Mouse (Mus musculus) heart, postnatal 0 days (tissue): ENCODE results near the gene Prss23.

ENCODE experiments used
- CTCF ChIP-seq: IDR thresholded peaks from 2 replicates; pipeline ENCODE4 v1.5.1; 2016; ENCODE audit warnings: antibody characterized with exemption, control low read depth, low read depth
- EP300 ChIP-seq: IDR thresholded peaks from 2 replicates; pipeline ENCODE4 v1.6.1; 2016; ENCODE audit warnings: antibody characterized with exemption, low read depth

DNA sequence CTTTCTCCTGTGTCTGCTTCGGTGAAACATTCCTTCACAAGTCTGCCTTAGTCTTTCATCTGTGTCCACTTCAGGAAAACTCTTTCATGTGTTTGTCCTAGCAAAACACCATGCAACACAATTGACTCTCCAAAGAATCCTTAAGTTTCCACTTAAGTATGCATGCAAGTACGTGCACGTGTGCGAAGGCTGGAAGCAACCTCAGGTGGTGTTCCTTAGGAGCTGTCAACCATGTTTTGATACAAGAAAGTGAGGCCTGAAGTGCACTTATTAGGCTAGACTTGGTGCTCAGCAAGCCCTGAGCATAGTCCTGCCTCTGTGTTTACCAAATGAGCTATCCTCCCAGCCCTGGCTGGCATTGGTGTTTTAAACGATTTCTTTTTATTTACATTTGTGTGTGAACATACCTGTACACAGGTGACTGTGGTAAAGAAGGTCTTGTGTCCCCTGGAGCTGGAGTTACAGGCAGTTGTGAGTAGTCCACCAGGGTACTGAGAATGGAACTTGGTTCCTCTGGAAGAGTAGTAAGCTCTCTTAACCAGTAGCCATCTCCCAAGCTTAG, 64.3 kb downstream of the Prss23 start:
- TF ChIP-seq CTCF, result no peak
- no peak for TF ChIP-seq EP300
